Mouse (Mus musculus) lung, embryonic 14.5 days (tissue): ENCODE measurements around the gene Irs1. TPM values are rescaled to one million over a fixed set of nuclear protein-coding genes. Genes with fewer than 3 reads are reported as not detected.

Experiments used
- ATAC-seq: fragments of 200-750 bp; cut with Nextera tagmentation; 2 replicates; pipeline ENCODE4 v1.8.0; 2017; ENCODE audit warnings: mild to moderate bottlenecking, moderate TSS enrichment, moderate library complexity; ENCODE audit not compliant: insufficient read depth
- DNase-seq: peaks from one replicate; pipeline ENCODE4 v3.0.0-alpha.2; 2015
- H3K27ac ChIP-seq: fragments of 300-500 bp; sonication (generic); 2 replicates; pipeline ENCODE4 v1.5.1; 2014; ENCODE audit warnings: low read depth, mild to moderate bottlenecking, moderate library complexity
- H3K27me3 ChIP-seq: fragments of 300-500 bp; sonication (generic); 2 replicates; pipeline ENCODE4 v1.6.1; 2014; ENCODE audit warnings: low read length, control low read depth; ENCODE audit not compliant: insufficient read depth
- H3K36me3 ChIP-seq: fragments of 300-500 bp; sonication (generic); 2 replicates; pipeline ENCODE4 v1.6.1; 2014; ENCODE audit warnings: control low read depth; ENCODE audit not compliant: insufficient read depth
- H3K4me1 ChIP-seq: fragments of 300-500 bp; sonication (generic); 2 replicates; pipeline ENCODE4 v1.6.1; 2014; ENCODE audit warnings: antibody characterized with exemption, control low read depth; ENCODE audit not compliant: insufficient read depth
- H3K4me2 ChIP-seq: fragments of 300-500 bp; sonication (generic); 2 replicates; pipeline ENCODE4 v1.6.1; 2014; ENCODE audit warnings: mild to moderate bottlenecking
- H3K4me3 ChIP-seq: fragments of 300-500 bp; sonication (generic); 2 replicates; pipeline ENCODE4 v1.5.1; 2014; ENCODE audit warnings: low read depth, low read length
- H3K9ac ChIP-seq: fragments of 300-500 bp; sonication (generic); 2 replicates; pipeline ENCODE4 v1.6.1; 2014
- H3K9me3 ChIP-seq: fragments of 300-500 bp; sonication (generic); 2 replicates; pipeline ENCODE4 v1.6.1; 2016; ENCODE audit warnings: low read depth, low read length, control low read depth
- CTCF ChIP-seq: IDR thresholded peaks from 2 replicates; pipeline ENCODE4 v1.5.1; 2016; ENCODE audit warnings: antibody characterized with exemption, low read depth
- WGBS: fragments of 180-500 bp; shearing (Covaris S2); extraction: QIAGEN DNeasy Blood & Tissue Kit; methylation state at CpG from one replicate; pipeline ENCODE4 v1.1.7; 2014; 5-methylcytosine and 5-hydroxymethylcytosine counted together
- polyA plus RNA-seq: library from polyadenylated mRNA; unstranded; fragments of >200 nt; fragmentation: Nextera tagmentation; extraction: Ambion mirVana; gene quantifications from 2 replicates; pipeline ENCODE4 v1.2.1, GENCODE M21; 2014

Gene Irs1
- polyA plus RNA-seq, 1 experiment from 2014 or later, result 19.5 TPM

- no peak for TF ChIP-seq CTCF
- Histone ChIP-seq H3K4me1 (no peaks in the 10 kb centered on the region), H3K4me3 (no peak overlapping the region), H3K36me3 (no peaks in the 10 kb centered on the region), H3K9ac (no peak overlapping the region), H3K4me2 (no peak overlapping the region), H3K27ac (no peak overlapping the region), H3K27me3 (no peaks in the 10 kb centered on the region), H3K9me3 (no peaks in the 10 kb centered on the region)
- DNase-seq (no peak), ATAC-seq (no peak)
- 23% methylated on average over 4 of the region's 4 CpGs for WGBS
These were observed 33.0 kb upstream of the Irs1 start for GRCm38 (mm10) chr1:82324131-82324785.

DNA sequence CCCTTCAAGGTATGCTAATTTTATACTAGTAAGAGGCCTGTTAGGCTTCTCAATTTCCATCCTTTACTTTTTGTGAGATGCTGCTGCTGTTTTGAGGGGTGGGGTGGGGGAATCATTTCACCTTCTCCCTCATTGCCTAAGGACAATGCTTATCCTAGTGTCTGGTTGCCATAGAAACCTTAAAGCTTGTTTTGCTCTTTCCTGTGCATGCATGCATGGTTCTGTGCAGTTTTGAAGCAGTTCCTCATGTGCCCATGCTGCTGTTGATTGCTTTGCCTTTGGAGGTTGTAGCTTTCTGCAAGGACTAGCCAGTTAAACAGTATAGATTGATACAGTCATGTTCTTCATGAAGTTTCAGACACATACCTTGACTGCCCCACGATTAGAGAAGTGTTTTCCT is 30.2 kb upstream of the Irs1 start:
- Histone ChIP-seq H3K4me1 (peaks cover 4% of the 10 kb centered on the region; the same call in 1 of the 2 replicates), H3K27me3 (no peaks in the 10 kb centered on the region), H3K4me2 (no peak overlapping the region), H3K4me3 (no peak overlapping the region), H3K27ac (no peak overlapping the region), H3K36me3 (no peaks in the 10 kb centered on the region), H3K9me3 (no peaks in the 10 kb centered on the region), H3K9ac (no peak overlapping the region)
- WGBS, result 88% methylated on average over 1 of the region's 1 CpGs
- DNase-seq, result no peak
- ATAC-seq, result no peak
- TF ChIP-seq CTCF, result no peak

DNA sequence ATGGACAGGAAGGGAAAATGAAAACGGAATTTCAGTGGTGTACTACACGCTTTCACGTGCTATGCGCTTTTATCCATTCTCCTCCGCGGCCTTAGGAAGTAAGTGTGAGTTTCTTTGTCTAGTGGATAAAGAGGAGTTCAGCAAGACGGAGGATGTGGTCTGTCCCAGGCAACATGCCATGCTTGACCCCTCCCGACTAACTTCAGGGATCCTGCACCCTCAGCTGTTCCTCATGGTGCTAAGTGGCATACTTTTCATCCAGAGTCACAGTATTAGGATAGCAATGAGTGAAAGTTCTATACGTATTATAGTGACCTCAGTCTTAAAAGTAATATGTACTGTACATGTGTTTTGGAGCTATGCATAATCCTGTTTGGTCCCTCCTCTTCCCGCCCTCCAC is 29.6 kb upstream of the Irs1 start:
- Histone ChIP-seq H3K36me3 (no peaks in the 10 kb centered on the region), H3K27me3 (no peaks in the 10 kb centered on the region), H3K27ac (no peak overlapping the region), H3K9ac (no peak overlapping the region), H3K4me3 (no peak overlapping the region), H3K9me3 (no peaks in the 10 kb centered on the region), H3K4me2 (no peak overlapping the region), H3K4me1 (peaks cover 4% of the 10 kb centered on the region; the same call in 1 of the 2 replicates)
- no peak for DNase-seq
- 84% methylated on average over 10 of the region's 10 CpGs for WGBS
- TF ChIP-seq CTCF, result no peak
- ATAC-seq, result no peak

DNA sequence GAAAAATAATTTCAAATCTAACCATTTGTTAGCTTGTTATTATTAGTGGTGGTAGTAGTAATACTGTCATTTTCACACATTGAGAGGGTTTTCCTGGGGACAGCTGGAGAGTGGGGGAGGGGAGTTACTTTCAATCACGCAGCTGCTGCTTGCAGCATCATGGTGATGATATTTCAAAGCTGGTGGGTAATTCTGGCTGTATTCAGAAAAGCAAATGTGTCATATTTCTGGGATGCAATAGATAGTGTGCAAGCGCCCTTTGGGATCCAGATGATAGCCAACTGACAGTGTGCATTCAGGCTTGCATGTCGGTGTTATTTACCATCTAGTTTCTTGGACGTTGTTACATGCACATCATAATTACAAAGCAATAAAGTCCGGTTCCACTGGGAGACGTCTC is 29.2 kb upstream of the Irs1 start:
- Histone ChIP-seq H3K9ac (no peak overlapping the region), H3K4me1 (peaks cover 4% of the 10 kb centered on the region; the same call in 1 of the 2 replicates), H3K9me3 (no peaks in the 10 kb centered on the region), H3K27me3 (no peaks in the 10 kb centered on the region), H3K27ac (no peak overlapping the region), H3K4me3 (no peak overlapping the region), H3K36me3 (no peaks in the 10 kb centered on the region), H3K4me2 (no peak overlapping the region)
- DNase-seq (peak; percentile 11), ATAC-seq (no peak)
- WGBS, result 61% methylated on average over 6 of the region's 6 CpGs
- no peak for TF ChIP-seq CTCF

- Histone ChIP-seq H3K9ac (peak overlapping the region; percentile 89), H3K27ac (peak overlapping the region; percentile 94), H3K36me3 (no peaks in the 10 kb centered on the region), H3K4me2 (peak overlapping the region; percentile 70), H3K9me3 (no peaks in the 10 kb centered on the region), H3K4me1 (peaks cover 4% of the 10 kb centered on the region; the same call in 1 of the 2 replicates), H3K27me3 (no peaks in the 10 kb centered on the region), H3K4me3 (peak overlapping the region; percentile 90)
- TF ChIP-seq CTCF, result no peak
- ATAC-seq, result no peak; the same call in none of the 2 replicates
- 1% methylated on average over 26 of the region's 26 CpGs for WGBS
- DNase-seq, result no peak
These were observed 25.5 kb upstream of the Irs1 start for GRCm38 (mm10) chr1:82316746-82317126.

DNA sequence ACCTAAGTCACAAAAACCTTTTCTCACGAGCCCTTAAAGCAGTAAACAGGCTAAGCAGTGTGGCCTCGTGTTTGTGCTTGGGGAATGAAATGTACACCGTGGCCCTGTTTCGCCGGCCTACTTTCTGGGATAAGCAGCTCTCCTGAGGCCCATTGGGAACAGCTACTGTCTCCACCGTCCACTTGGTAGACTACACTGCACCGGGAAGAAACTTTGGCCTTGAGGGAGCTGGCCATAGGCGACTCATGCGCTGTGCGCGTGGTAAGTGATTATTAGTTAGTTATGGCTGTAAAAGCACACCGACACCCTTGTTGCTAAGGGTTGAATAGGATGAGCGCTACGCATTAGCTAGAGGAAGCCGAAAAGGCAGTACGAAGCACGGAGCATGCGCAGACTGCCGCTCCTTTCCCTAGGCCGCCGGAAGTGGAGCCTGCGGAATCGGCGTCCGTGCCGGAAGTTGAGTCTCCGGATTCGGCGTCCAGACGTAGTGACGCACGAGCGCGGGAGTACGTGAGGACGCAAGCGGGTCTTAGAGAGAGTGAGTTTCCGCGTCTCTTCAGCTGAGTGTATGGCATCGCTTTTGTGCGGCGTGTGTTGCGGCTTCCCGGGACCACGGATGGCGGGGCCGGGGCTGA is 25.0 kb upstream of the Irs1 start, which contains the start of gene Rhbdd1:
Rhbdd1 (plus strand) TSS at position 342 of the 635 bp plus-strand sequence.
- DNase-seq (peak; percentile 100), ATAC-seq (peak; percentile 99)
- Histone ChIP-seq H3K4me2 (peak within 1 kb of the TSS; percentile 70), H3K9me3 (no peaks in the 10 kb centered on the region), H3K27ac (peak within 1 kb of the TSS; percentile 94), H3K9ac (peak within 1 kb of the TSS; percentile 89), H3K27me3 (no peaks in the 10 kb centered on the region), H3K4me1 (peaks cover 4% of the 10 kb centered on the region; the same call in 1 of the 2 replicates), H3K36me3 (no peaks in the 10 kb centered on the region), H3K4me3 (peak within 1 kb of the TSS; percentile 90)
- WGBS, result 6% methylated on average over 47 of the region's 47 CpGs
- TF ChIP-seq CTCF, result no peak

DNA sequence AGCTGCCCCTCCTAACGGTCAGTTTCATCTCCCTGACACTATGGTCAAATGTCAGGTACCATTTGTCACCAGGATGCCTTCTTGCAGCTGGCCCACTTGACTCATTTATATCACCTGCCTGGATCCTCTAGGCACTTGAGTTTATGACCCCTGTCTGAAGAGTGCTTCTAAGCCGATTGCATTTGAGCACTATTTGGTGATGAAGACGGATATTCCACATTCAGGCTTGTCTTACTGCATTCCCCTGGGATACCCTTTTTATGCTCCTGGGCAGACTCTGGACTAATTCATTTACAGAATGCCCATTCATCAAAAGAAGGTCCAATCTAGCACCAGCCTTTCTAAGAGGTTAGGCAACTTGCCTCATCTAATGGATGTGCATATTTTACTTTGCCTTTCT is 13.3 kb upstream of the Irs1 start:
- H3K36me3 ChIP-seq, result no peaks in the 10 kb centered on the region
- no peak overlapping the region for H3K9ac ChIP-seq
- WGBS, result 42% methylated on average over 3 of the region's 3 CpGs
- no peak for TF ChIP-seq CTCF
- no peaks in the 10 kb centered on the region for H3K27me3 ChIP-seq
- no peaks in the 10 kb centered on the region for H3K9me3 ChIP-seq
- DNase-seq, result no peak
- H3K4me1 ChIP-seq, result no peaks in the 10 kb centered on the region
- no peak overlapping the region for H3K27ac ChIP-seq
- no peak overlapping the region for H3K4me3 ChIP-seq
- no peak overlapping the region for H3K4me2 ChIP-seq
- no peak for ATAC-seq
